Mouse (Mus musculus) kidney, adult 2 months (tissue): ENCODE results near the gene Ngp. TPM values are rescaled to one million over a fixed set of nuclear protein-coding genes. Genes with fewer than 3 reads are reported as not detected.
"Not testable (repeated sequence)": the region's sequence is repeated elsewhere in the genome, so short reads cannot be mapped to it uniquely, and the experiment has no call there.

Source experiments
- DNase-seq: peaks from one replicate; pipeline ENCODE4 v3.0.0; 2021
- H3K27ac ChIP-seq: fragments of 200-500 bp; 2 replicates; pipeline ENCODE4 v1.5.1; 2012; ENCODE audit warnings: low read depth, low read length, control low read depth, inconsistent platforms; ENCODE audit not compliant: insufficient read depth
- H3K27me3 ChIP-seq: fragments of 200-500 bp; replicated peaks from 2 replicates; pipeline ENCODE4 v1.6.1; 2012; ENCODE audit warnings: mild to moderate bottlenecking, moderate library complexity, low read length, inconsistent platforms; ENCODE audit not compliant: control insufficient read depth, insufficient read depth
- H3K36me3 ChIP-seq: fragments of 200-500 bp; 2 replicates; pipeline ENCODE4 v1.6.1; 2012; ENCODE audit warnings: mild to moderate bottlenecking, moderate library complexity, low read length, inconsistent platforms; ENCODE audit not compliant: control insufficient read depth, insufficient read depth
- H3K4me1 ChIP-seq: fragments of 200-500 bp; 2 replicates; pipeline ENCODE4 v1.6.1; 2011; ENCODE audit warnings: low read length; ENCODE audit not compliant: control insufficient read depth, insufficient read depth
- H3K4me3 ChIP-seq: fragments of 200-500 bp; 2 replicates; pipeline ENCODE4 v1.5.1; 2011; ENCODE audit warnings: mild to moderate bottlenecking, low read depth, low read length, control low read depth; ENCODE audit not compliant: insufficient read depth
- CTCF ChIP-seq: fragments of 200-500 bp; conservative IDR thresholded peaks from 2 replicates; pipeline ENCODE4 v1.5.1; 2011; ENCODE audit warnings: low read depth, mild to moderate bottlenecking, control low read depth, low read length, moderate library complexity, mixed read lengths; ENCODE audit not compliant: insufficient read depth, insufficient read length
- POLR2A ChIP-seq: fragments of 200-500 bp; IDR thresholded peaks from one replicate; pipeline ENCODE4 v1.6.1; 2011; ENCODE audit warnings: low read depth, low read length, control low read depth
- WGBS: fragments of 180-500 bp; shearing (Covaris S2); methylation state at CpG from one replicate; pipeline ENCODE4 v1.1.7; 2018; 5-methylcytosine and 5-hydroxymethylcytosine counted together
- polyA plus RNA-seq: library from polyadenylated mRNA; depleted of rRNA; stranded (reverse); fragments of >200 nt; gene quantifications from 2 replicates; pipeline ENCODE4 v1.2.3, GENCODE M21; 2012; rRNA removed

Ngp gene
- polyA plus RNA-seq = 0.17 TPM in 1 of 2 replicates, not detected in the other

DNA sequence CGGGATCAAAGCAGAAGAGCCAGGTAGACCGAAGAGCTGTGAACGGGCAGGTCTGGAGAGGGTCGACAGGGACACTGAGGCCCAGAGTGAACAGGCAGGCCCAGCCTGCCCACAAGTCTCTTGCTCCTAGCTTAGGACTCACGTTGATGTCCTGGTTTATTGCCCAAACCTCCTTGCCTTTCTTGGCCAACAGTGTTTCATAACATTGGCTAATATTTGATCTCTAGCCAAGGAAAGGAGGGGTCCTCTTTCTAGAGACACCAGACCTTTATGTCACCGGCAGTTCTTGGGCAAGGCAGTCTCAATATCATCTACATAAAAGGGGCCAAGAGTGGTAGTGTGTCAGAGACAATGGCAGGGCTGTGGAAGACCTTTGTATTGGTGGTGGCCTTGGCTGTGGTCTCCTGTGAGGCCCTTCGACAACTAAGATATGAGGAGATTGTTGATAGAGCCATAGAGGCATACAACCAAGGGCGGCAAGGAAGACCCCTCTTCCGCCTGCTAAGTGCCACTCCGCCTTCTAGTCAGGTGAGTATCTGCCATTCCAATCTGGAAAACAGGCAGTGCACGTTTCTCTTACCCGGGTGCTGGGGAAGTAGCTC lies at the start of gene Ngp:
Gene Ngp (plus strand): TSS at position 237 of the 602 bp plus-strand sequence.
- WGBS = 91% methylated on average over 12 of the region's 12 CpGs
- no peaks in the 10 kb centered on the region for H3K36me3 ChIP-seq
- DNase-seq = no peak
- no peaks in the 10 kb centered on the region for H3K4me1 ChIP-seq
- H3K4me3 ChIP-seq = no peak within 1 kb of the TSS
- no peak within 1 kb of the TSS for H3K27ac ChIP-seq
- no peaks in the 10 kb centered on the region for H3K27me3 ChIP-seq
- TF ChIP-seq CTCF (no peak), POLR2A (no peak)

DNA sequence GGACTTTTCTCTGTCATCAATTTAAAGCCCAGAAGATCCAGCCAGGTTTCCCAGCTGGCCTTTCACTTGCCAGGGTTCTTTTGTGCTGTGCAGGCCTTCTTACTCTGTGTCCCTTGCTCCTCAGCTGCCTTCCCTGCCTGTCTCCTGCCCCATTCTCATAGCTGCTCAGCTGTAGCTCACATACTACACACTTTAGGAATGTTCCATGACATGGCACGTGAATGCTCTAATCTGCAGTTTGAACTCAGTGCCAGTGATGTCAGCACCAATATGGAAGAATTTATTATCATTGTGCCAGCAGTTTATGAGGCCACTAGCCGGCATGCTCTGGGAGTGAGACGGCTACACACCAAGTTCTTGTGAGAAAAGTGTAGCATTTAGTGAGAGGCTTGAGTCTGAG lies 49.7 kb upstream of the Ngp start:
- no peak for TF ChIP-seq POLR2A
- no peak for TF ChIP-seq CTCF
- 92% methylated on average over 3 of the region's 3 CpGs for WGBS
- H3K4me3 ChIP-seq = no peak overlapping the region
- no peaks in the 10 kb centered on the region for H3K4me1 ChIP-seq
- no peaks in the 10 kb centered on the region for H3K36me3 ChIP-seq
- DNase-seq = no peak
- no peak overlapping the region for H3K27ac ChIP-seq
- H3K27me3 ChIP-seq = no peaks in the 10 kb centered on the region

DNA sequence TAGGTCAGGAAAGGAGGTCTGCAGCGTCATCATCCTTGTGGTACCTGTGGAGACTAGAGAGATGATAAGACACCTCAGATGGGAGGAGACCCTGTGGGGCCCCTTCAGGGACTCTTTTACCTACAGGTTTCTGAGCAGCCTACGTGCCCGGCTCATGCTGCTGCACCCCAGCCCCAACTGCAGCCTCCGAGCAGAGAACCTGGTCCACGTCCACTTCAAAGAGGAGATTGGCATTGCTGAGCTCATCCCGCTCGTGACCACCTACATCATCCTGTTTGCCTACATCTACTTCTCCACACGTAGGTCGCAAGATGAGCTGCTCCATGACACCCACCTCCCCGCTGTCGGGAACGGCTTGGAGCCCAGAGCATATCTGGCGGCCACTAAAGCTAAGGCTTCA lies 45.7 kb upstream of the Ngp start:
- no peaks in the 10 kb centered on the region for H3K36me3 ChIP-seq
- 97% methylated on average over 13 of the region's 13 CpGs for WGBS
- TF ChIP-seq POLR2A (no peak), CTCF (no peak)

DNA sequence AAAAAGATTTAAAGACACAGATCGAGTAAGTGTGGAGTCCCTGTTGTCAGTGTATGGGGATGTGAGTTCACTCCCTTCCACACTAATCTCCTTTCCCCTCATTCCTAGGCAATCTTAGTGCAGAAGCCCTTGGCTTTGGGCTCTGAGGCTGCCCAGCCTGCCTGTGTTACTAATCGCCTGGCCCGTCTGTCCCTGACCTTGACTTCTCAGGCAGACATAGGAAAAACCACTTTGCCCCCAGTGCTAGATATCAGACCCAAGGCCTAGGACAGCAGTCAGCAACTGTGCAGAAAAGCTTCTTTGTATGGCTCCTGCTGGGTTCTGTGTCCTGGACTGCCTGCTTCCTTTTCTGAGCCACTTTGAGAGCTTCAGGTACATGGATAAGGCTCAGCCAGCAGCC lies 43.9 kb upstream of the Ngp start:
- no peaks in the 10 kb centered on the region for H3K4me1 ChIP-seq
- no peak overlapping the region for H3K4me3 ChIP-seq
- no peak overlapping the region for H3K27ac ChIP-seq
- TF ChIP-seq CTCF (no peak), POLR2A (no peak)
- H3K27me3 ChIP-seq = no peaks in the 10 kb centered on the region
- no peaks in the 10 kb centered on the region for H3K36me3 ChIP-seq
- no peak for DNase-seq
- WGBS = 95% methylated on average over 3 of the region's 3 CpGs

More for the DNA sequence above, 45.7 kb upstream of the Ngp start:
- Histone ChIP-seq H3K27me3 (no peaks in the 10 kb centered on the region), H3K4me1 (no peaks in the 10 kb centered on the region), H3K27ac (no peak overlapping the region), H3K4me3 (no peak overlapping the region)
- DNase-seq = no peak

DNA sequence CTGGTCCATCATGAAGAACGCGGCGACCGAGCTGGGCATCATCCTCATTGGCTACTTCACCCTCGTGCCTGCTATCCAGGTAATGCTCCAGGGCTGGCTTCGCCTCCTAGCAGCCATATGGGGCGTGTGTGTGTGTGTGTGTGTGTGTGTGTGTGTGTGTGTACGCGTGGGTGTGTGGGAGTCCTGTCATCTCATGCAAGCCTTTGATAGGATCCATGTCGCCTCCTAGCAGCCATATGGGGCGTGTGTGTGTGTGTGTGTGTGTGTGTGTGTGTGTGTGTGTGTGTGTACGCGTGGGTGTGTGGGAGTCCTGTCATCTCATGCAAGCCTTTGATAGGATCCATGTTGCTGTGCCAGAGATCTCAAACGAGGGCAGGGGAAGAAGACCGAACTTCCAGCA lies 41.9 kb upstream of the Ngp start:
- WGBS = 84% methylated on average over 15 of the region's 15 CpGs

DNA sequence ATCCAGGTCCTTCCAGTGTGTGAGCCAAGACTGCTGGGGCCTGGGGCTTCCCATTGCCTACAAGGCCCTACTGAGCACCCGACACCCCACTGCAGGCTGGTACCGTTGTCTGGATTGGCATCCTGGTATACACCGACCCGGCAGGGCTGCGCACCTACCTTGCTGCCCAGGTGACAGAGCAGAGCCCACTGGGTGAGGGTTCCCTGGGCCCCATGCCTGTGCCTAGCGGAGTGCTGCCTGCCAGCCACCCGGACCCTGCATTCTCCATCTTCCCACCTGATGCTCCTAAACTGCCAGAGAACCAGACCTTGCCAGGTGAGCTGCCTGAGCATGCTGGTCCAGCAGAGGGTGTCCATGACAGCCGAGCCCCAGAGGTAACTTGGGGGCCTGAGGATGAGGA lies 40.2 kb upstream of the Ngp start:
- Histone ChIP-seq H3K27me3 (no peaks in the 10 kb centered on the region), H3K27ac (no peak overlapping the region), H3K4me3 (no peak overlapping the region), H3K36me3 (no peaks in the 10 kb centered on the region), H3K4me1 (no peaks in the 10 kb centered on the region)
- TF ChIP-seq CTCF = no peak
- no peak for TF ChIP-seq POLR2A
- 95% methylated on average over 8 of the region's 8 CpGs for WGBS
- no peak for DNase-seq

More for the DNA sequence above, 41.9 kb upstream of the Ngp start:
- DNase-seq, H3K27ac ChIP-seq, H3K4me3 ChIP-seq, H3K4me1 ChIP-seq, H3K27me3 ChIP-seq, H3K36me3 ChIP-seq: not testable (repeated sequence)

DNA sequence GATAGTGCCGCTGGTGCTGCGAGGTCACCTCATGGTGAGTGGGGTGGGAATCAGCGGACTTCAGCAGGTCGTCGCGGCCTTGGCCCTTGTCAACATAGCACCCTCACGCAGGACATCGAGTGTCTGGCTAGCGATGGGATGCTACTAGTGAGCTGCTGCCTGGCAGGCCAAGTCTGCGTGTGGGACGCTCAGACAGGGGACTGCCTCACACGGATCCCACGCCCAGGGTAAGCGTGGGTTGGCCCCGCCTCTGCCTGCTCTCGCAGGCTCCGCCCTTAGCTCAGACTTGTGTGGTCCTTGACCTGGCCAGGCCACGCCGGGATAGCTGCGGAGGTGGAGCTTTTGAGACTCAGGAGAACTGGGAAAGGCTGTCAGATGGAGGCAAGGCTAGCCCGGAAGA lies 38.9 kb upstream of the Ngp start:
- Histone ChIP-seq H3K27ac (no peak overlapping the region), H3K27me3 (no peaks in the 10 kb centered on the region), H3K4me3 (no peak overlapping the region), H3K4me1 (no peaks in the 10 kb centered on the region), H3K36me3 (no peaks in the 10 kb centered on the region)
- TF ChIP-seq CTCF = no peak
- TF ChIP-seq POLR2A = no peak
- WGBS = 61% methylated on average over 21 of the region's 21 CpGs
- peak; percentile 28 for DNase-seq
